Mouse (Mus musculus): ENCODE results near the gene Pacsin3.
"Not testable (repeated sequence)": the region's sequence is repeated elsewhere in the genome, so short reads cannot be mapped to it uniquely, and the experiment has no call there.

Pacsin3 gene

DNA sequence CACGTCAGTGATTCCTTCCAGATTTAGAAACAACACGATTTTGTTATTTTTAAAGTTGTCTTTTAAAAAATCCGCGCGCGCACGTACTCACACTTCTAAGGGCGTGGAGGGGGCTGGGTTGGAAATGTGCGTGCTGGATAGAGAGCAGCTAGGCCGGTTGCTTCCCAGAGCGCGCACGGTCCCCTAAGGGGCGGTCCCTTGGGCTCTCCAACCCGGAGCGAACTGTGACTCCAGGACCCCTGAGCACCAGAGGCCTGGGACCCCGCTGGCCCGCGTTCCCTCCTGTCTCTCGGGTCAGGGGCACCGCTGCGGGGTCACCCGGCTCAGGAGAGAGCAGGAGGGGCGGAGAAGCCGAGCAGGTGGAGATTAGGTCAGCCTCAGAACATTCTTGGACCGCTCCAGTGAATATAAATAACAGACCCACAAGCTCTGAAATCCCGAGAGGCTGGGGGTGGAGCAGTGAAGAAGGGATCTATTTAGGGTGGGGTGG, at the start of gene Pacsin3:
Gene Pacsin3, plus strand, starts transcription at position 294 of the 490 bp plus-strand sequence.
- DNase-seq (ENCODE audit: low read depth, low spot score): no peak

- no peak for DNase-seq (ENCODE audit: low read depth, low spot score)
Measured at GRCm38 (mm10) chr2:91206254-91206775, 49.4 kb upstream of the Pacsin3 start.

DNA sequence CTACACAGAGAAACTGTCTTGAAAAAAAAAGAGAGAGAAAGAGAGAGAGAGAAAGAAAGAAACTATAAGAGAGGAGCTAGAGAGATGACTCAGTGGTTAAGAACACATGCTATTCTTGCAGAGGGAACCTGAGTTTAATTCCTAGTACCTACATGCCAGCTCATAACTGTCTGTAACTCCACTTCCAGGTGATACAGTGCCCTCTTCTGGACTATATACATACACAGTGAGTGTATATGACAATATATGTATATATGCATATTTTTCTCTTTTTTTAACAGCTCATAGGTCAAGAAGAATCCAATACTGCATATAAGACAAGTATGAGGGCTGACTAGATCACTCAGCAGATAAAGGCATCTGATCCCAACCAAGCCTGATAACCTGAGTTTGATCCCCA, 42.4 kb upstream of the Pacsin3 start:
- no peak for DNase-seq (ENCODE audit: low read depth, low spot score)

GRCm38 (mm10) chr2:91217032-91217431, 38.7 kb upstream of the Pacsin3 start:
- DNase-seq (ENCODE audit: low read depth, low spot score): no peak

GRCm38 (mm10) chr2:91220501-91220900, 35.3 kb upstream of the Pacsin3 start:
- DNase-seq (ENCODE audit: low read depth, low spot score): no peak

- no peak for DNase-seq (ENCODE audit: low read depth, low spot score)
Measured at GRCm38 (mm10) chr2:91223614-91224013, 32.1 kb upstream of the Pacsin3 start.

- DNase-seq (ENCODE audit: low read depth, low spot score): no peak
Measured at GRCm38 (mm10) chr2:91229735-91230134, 26.0 kb upstream of the Pacsin3 start.

GRCm38 (mm10) chr2:91236601-91237510, 18.9 kb upstream of the Pacsin3 start, which contains the start of gene Ddb2:
Gene Ddb2, minus strand, starts transcription at chr2:91236982.
- DNase-seq (ENCODE audit: low read depth, low spot score): peak; percentile 91

GRCm38 (mm10) chr2:91237511-91238080, 18.2 kb upstream of the Pacsin3 start:
- DNase-seq (ENCODE audit: low read depth, low spot score): not testable (repeated sequence)

GRCm38 (mm10) chr2:91242547-91242946, 13.2 kb upstream of the Pacsin3 start:
- DNase-seq (ENCODE audit: low read depth, low spot score): no peak

DNA sequence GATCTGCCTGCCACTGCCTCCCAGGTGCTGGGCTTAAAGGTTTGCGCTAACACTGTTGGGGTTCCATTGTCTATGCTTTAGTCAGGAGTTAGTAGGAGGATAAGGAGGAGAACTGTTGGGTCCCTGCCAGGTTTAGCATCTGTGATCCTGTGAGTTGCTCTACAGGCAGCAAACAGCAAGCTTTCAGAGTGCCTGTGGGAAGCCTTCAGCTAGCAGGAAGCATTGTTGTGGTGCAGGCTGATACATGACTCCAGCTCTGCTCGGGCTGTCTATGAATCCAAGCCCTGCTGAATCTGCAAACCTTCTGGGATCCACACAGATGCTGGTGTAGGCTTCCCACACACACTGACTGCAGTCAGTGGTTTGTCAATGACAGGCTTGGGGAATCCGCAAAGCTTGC, 12.3 kb upstream of the Pacsin3 start:
- no peak for DNase-seq (ENCODE audit: low read depth, low spot score)

DNA sequence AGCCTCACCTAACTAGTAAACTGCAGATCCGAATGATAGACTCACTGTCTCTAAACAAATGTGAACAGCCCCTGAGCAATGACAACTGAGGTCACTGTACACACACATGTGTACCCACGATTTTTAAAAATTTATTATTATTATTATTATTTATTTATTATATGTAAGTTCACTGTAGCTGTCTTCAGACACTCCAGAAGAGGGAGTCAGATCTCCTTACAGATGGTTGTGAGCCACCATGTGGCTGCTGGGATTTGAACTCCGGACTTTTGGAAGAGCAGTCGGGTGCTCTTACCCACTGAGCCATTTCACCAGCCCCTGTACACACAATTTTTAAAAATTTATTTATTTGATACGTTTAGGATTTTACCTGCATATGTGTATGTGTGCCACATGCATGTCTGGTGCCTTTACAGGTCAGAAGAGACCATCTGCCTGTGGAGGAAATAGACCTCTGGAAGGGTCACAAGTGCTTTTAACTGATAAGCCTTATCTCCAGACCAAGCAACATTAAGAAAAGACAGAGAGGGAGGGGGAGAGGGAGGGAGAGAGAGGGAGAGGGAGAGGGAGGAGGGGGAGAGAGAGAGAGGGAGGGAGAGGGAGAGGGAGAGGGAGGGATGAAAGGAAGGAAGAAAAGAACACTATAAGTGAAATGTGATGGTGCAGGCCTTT, 11.1 kb upstream of the Pacsin3 start:
- DNase-seq (ENCODE audit: low read depth, low spot score): no peak

DNA sequence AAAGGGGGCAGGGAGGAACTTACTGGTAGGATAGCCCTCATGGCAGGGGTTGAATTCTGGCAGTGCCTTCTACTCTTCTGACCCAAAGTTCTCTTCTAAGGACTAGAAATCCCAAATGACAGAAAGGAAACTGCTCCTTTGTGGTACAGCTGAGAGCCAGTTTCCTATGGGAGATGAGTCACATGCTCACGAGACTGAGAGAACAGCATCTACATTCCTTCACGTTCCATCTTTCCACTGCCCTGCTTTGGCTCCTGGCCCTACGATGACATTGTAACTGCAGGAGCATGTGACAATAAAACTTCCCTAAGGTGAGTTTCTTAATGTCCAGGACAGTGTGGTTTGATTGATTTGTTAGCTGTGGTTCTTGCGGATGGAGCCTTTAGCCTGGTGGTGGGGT, 7.4 kb upstream of the Pacsin3 start:
- DNase-seq (ENCODE audit: low read depth, low spot score): no peak

DNA sequence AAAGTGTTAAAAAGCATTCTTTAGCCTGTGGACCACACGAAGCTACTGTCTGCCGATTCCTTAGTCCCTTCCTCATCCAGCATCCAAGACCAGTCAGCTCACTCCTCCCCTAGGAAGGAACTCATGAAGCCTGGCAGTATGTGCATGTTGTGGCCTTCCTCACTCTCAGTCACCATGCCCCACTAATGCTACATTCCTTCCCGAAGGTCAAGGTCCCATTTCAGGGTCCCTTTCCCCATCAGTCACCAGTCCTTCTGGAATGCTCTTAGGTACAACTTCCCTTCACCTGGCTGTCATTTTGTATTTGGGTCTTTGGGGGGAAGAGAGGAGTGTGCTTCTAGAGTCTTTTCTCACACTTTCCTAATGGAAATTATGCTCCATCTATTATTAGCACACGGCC, 3.8 kb upstream of the Pacsin3 start:
- DNase-seq (ENCODE audit: low read depth, low spot score): no peak

GRCm38 (mm10) chr2:91252512-91252911, 3.2 kb upstream of the Pacsin3 start:
- DNase-seq (ENCODE audit: low read depth, low spot score): no peak

- DNase-seq (ENCODE audit: low read depth, low spot score): no peak
Measured at GRCm38 (mm10) chr2:91254725-91255380, 901 bp upstream of the Pacsin3 start.

- no peak for DNase-seq (ENCODE audit: low read depth, low spot score)
Measured at GRCm38 (mm10) chr2:91256256-91257125, 737 bp downstream of the Pacsin3 start.

DNA sequence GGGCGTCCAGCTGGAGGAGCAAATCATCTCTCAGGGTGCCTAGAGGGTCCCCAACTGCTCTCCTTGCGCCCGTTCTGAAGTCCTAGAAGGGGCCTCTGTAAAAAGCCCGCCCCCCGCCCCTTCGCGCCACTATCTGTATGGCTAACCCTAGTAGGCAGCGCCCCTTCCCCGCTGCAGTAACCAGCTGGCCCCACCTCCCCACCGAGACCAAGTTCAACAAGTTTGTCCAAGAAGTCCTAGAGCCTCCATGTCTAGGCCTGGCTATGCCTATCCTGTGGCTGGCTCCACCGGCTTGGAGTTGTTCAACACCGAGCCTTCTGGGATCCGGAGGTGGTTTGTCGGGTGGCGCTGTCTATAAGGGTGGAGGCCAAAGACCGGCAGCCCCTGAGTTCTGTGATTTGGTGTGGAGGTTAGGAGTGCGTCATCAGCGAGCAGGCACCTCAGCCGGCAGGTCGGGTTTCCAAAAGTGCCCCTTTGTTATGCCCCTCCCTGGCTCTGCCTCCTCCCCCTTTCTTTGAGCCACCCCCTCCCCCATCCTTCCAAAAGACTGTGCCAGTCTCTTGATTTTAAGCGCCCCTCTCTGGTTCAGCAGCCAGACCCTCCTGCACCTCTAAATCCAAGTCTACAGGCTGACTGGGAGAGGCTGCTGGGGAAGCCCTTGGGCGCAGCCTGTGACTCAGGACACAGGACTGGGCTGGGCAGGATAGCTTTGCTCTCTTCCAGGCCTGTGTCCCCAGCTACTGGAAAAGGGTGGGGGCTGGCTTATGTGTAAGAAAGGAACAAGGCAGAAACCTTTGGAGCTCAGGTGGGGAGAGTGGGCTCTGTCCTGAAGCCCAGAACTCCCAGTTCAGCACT, 1.6 kb downstream of the Pacsin3 start:
- no peak for DNase-seq (ENCODE audit: low read depth, low spot score)

DNA sequence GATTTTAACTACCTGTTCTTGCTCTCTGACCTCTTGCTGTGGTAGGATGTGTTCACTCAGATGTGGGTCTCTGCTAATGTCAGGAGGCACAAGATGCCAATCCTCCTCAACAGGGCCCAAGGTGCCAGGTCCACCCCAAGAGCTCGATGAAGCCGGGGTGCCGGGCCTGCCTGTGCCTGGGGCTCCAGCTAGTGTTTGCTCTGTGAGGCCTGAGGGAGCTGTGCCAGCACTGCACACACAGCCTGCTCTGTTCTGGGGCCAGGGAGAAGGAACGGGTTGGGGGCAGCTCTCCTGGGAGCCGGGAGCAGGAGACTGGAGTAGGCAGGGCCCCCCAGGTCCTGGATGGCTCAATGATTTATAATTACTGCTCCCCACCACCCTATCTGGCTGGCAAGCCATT, 2.3 kb downstream of the Pacsin3 start:
- no peak for DNase-seq (ENCODE audit: low read depth, low spot score)

DNA sequence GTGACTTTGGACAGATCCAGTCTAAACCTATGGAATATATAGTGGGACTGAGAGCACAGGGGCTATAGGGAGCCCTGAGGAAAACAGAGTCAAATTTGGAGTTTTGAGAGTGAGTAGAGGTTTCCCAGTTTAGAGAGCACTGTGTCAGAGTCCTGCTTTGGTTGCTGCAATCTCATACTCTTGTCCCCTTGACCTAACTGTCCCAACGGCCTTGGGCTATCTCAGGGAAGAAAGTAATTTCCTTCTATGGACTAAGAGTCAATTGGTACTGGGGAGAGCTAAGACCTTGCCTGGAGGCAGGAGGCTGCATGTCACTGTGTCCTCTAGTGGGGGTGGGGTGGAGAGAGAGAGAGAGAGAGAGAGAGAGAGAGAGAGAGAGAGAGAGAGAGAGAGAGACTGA, 3.1 kb downstream of the Pacsin3 start:
- DNase-seq (ENCODE audit: low read depth, low spot score): no peak

All from brain, embryonic 18.5 days (tissue).